Mouse (Mus musculus) MEL (cell line): ENCODE results near the gene Ank2. TPM values are rescaled to one million over a fixed set of nuclear protein-coding genes. Genes with fewer than 3 reads are reported as not detected.

Experiments used
- DNase-seq: peaks from one replicate; pipeline ENCODE4 v3.0.0; 2011; ENCODE audit warnings: low read depth, low spot score
- H3K27ac ChIP-seq: 2 replicates; pipeline ENCODE4 v1.5.1; 2012; ENCODE audit warnings: low read depth, mild to moderate bottlenecking, control low read depth, low read length, moderate library complexity; ENCODE audit not compliant: control insufficient read depth
- H3K27me3 ChIP-seq, 2 experiments: fragments of 150-350 bp in 1 of 2; sonication (generic) in 1 of 2; 2 replicates each; pipeline ENCODE4 v1.6.1; 2012; ENCODE audit warnings: low read length in 2 of 2, mild to moderate bottlenecking in 2 of 2, improper control_type of control experiment in 1 of 2, moderate library complexity in 1 of 2; ENCODE audit not compliant: insufficient read depth in 2 of 2, control insufficient read depth in 1 of 2
- H3K36me3 ChIP-seq, 2 experiments: 2 replicates each; pipeline ENCODE4 v1.6.1; 2012 to 2014; ENCODE audit warnings: low read length in 2 of 2, improper control_type of control experiment in 1 of 2, inconsistent platforms in 1 of 2, mild to moderate bottlenecking in 1 of 2; ENCODE audit not compliant: insufficient read depth in 2 of 2, control insufficient read depth in 1 of 2
- H3K4me1 ChIP-seq, 2 experiments: fragments of 150-350 bp in 1 of 2; sonication (generic) in 1 of 2; 2 replicates each; pipeline ENCODE4 v1.6.1; 2012; ENCODE audit warnings: low read length in 2 of 2, improper control_type of control experiment in 1 of 2, mild to moderate bottlenecking in 1 of 2; ENCODE audit not compliant: insufficient read depth in 2 of 2, control insufficient read depth in 1 of 2
- H3K4me3 ChIP-seq, 2 experiments: fragments of 150-350 bp in 1 of 2; sonication (generic) in 1 of 2; 2 replicates each; pipeline ENCODE4 v1.5.1; 2012; ENCODE audit warnings: low read depth in 2 of 2, low read length in 2 of 2, mild to moderate bottlenecking in 2 of 2, moderate library complexity in 2 of 2, control low read depth in 1 of 2, improper control_type of control experiment in 1 of 2; ENCODE audit not compliant: control insufficient read depth in 1 of 2, insufficient read depth in 1 of 2
- H3K79me2 ChIP-seq: 2 replicates; pipeline ENCODE4 v1.6.1; 2012; ENCODE audit warnings: mild to moderate bottlenecking, low read length, moderate library complexity; ENCODE audit not compliant: control insufficient read depth, poor library complexity, insufficient read depth
- H3K9ac ChIP-seq: 2 replicates; pipeline ENCODE4 v1.6.1; 2012; ENCODE audit warnings: low read depth, mild to moderate bottlenecking, control low read depth, low read length, moderate library complexity; ENCODE audit not compliant: control insufficient read depth, poor library complexity, severe bottlenecking
- H3K9me3 ChIP-seq: fragments of 150-350 bp; sonication (generic); replicated peaks from 2 replicates; pipeline ENCODE4 v1.6.1; 2012; ENCODE audit warnings: mild to moderate bottlenecking, low read length, improper control_type of control experiment, moderate library complexity; ENCODE audit not compliant: insufficient read depth
- CTCF ChIP-seq, 3 experiments: IDR thresholded peaks in 2 of 3; conservative IDR thresholded peaks in 1 of 3; 2 replicates each; pipeline ENCODE4 v1.5.1; 2011 to 2012; ENCODE audit warnings: low read length in 3 of 3, low read depth in 2 of 3, mild to moderate bottlenecking in 2 of 3, improper control_type of control experiment in 1 of 3, inconsistent platforms in 1 of 3, mixed read lengths in 1 of 3, moderate library complexity in 1 of 3; ENCODE audit not compliant: control insufficient read depth in 1 of 3, insufficient read depth in 1 of 3, poor library complexity in 1 of 3, severe bottlenecking in 1 of 3
- E2F4 ChIP-seq: IDR thresholded peaks from 2 replicates; pipeline ENCODE4 v1.6.1; 2011; ENCODE audit warnings: low read depth, low read length, improper control_type of control experiment, borderline replicate concordance
- ELF1 ChIP-seq: IDR thresholded peaks from 2 replicates; pipeline ENCODE4 v1.6.1; 2014; ENCODE audit warnings: low read depth, mild to moderate bottlenecking, inconsistent platforms, low read length, improper control_type of control experiment, moderate library complexity
- EP300 ChIP-seq, 2 experiments: IDR thresholded peaks; 2 replicates each; pipeline ENCODE4 v1.6.1; 2011; ENCODE audit warnings: improper control_type of control experiment in 2 of 2, low read length in 2 of 2, low read depth in 1 of 2, mild to moderate bottlenecking in 1 of 2
- ETS1 ChIP-seq: IDR thresholded peaks from 2 replicates; pipeline ENCODE4 v1.6.1; 2012; ENCODE audit warnings: low read depth, mild to moderate bottlenecking, inconsistent platforms, low read length, improper control_type of control experiment, moderate library complexity
- GATA1 ChIP-seq: IDR thresholded peaks from 2 replicates; pipeline ENCODE4 v1.6.1; 2011; ENCODE audit warnings: low read depth, low read length, improper control_type of control experiment
- HCFC1 ChIP-seq: IDR thresholded peaks from 2 replicates; pipeline ENCODE4 v1.6.1; 2012; ENCODE audit warnings: low read depth, mild to moderate bottlenecking, inconsistent platforms, low read length, improper control_type of control experiment, moderate library complexity
- MXI1 ChIP-seq: IDR thresholded peaks from 2 replicates; pipeline ENCODE4 v1.6.1; 2011; ENCODE audit warnings: mild to moderate bottlenecking, low read depth, low read length, improper control_type of control experiment
- MYB ChIP-seq: IDR thresholded peaks from 2 replicates; pipeline ENCODE4 v1.6.1; 2011; ENCODE audit warnings: mild to moderate bottlenecking, low read depth, low read length, improper control_type of control experiment
- MYC ChIP-seq: IDR thresholded peaks from 2 replicates; pipeline ENCODE4 v1.6.1; 2011; ENCODE audit warnings: low read depth, mild to moderate bottlenecking, low read length, improper control_type of control experiment, moderate library complexity
- NELFE ChIP-seq: IDR thresholded peaks from 2 replicates; pipeline ENCODE4 v1.6.1; 2011; ENCODE audit warnings: low read depth, low read length, improper control_type of control experiment
- RAD21 ChIP-seq: IDR thresholded peaks from 2 replicates; pipeline ENCODE4 v1.6.1; 2011; ENCODE audit warnings: mild to moderate bottlenecking, low read depth, low read length, improper control_type of control experiment
- SMC3 ChIP-seq: IDR thresholded peaks from 2 replicates; pipeline ENCODE4 v1.6.1; 2011; ENCODE audit warnings: low read depth, low read length, improper control_type of control experiment
- USF2 ChIP-seq, 2 experiments: IDR thresholded peaks; 2 replicates each; pipeline ENCODE4 v1.6.1; 2011 to 2012; ENCODE audit warnings: improper control_type of control experiment in 2 of 2, low read length in 2 of 2, borderline replicate concordance in 1 of 2, inconsistent platforms in 1 of 2, low read depth in 1 of 2, mild to moderate bottlenecking in 1 of 2; ENCODE audit not compliant: insufficient read depth in 1 of 2
- ZKSCAN1 ChIP-seq: IDR thresholded peaks from 2 replicates; pipeline ENCODE4 v1.6.1; 2012; ENCODE audit warnings: low read depth, mild to moderate bottlenecking, inconsistent platforms, low read length, improper control_type of control experiment, moderate library complexity
- ZNF384 ChIP-seq: IDR thresholded peaks from 2 replicates; pipeline ENCODE4 v1.6.1; 2012; ENCODE audit warnings: low read depth, mild to moderate bottlenecking, inconsistent platforms, low read length, improper control_type of control experiment
- polyA plus RNA-seq, 2 experiments: library from polyadenylated mRNA; stranded (reverse) in 1 of 2; unstranded in 1 of 2; fragments of >175 nt in 1 of 2; fragments of >200 nt in 1 of 2; gene quantifications; 2 replicates each; pipeline versions ENCODE4 v1.2.1 to v1.2.4; 2012; ENCODE audit warnings: low replicate concordance in 2 of 2, low read depth in 1 of 2; ENCODE audit not compliant: insufficient read length in 2 of 2, insufficient read depth in 1 of 2, missing spikeins in 1 of 2
- total RNA-seq: library from RNA; depleted of rRNA; stranded (reverse); fragments of 300-350 nt; gene quantifications from 2 replicates; pipeline ENCODE4 v1.2.3, GENCODE M21; 2012

The Ank2 gene
- total and polyA plus RNA-seq, 3 experiments, result 2.7 to 4.5 TPM; not detected in 1

DNA sequence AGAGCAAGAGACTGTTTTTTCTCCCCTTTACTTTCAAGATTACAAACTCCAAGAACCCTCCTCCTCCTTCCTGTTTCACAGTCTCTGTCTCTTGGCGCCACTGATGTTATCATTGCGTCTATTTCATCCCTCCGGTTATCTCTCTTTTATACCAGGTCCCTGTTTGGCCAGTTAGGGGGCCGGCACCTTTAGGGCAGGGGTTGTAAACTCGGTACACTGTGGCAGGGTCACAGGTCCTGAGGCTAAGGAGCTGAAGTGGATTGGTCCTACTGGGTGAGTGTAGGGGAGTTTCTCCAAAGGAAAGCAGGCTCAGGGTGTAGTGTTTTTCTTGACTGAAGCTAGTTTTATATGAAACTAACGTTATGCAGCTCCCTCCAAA is 40.7 kb downstream of the Ank2 start:
- Histone ChIP-seq H3K27ac (peak overlapping the region; percentile 64), H3K4me1 (peaks cover 22 to 35% of the 10 kb centered on the region in 2 experiments), H3K4me3 (peak overlapping the region; percentile 39 to 49), H3K9ac (peak overlapping the region; percentile 63), H3K36me3 (peaks cover 0 to 23% of the 10 kb centered on the region in 2 experiments; a peak in 2 of 4 replicates), H3K79me2 (no peaks in the 10 kb centered on the region), H3K9me3 (no peaks in the 10 kb centered on the region), H3K27me3 (no peaks in the 10 kb centered on the region)
- TF ChIP-seq ELF1 (peak; percentile 17; the same call in 1 of the 2 replicates), ZKSCAN1 (peak; percentile 85), RAD21 (no peak), ETS1 (peak; percentile 11), NELFE (no peak), MXI1 (no peak), CTCF (IDR thresholded peaks at IDR 0.05 in 2 of 3, conservative IDR thresholded peaks at IDR 0.05 in 1 of 3; ENCODE audit: control insufficient read depth in 1 of 3, insufficient read depth in 1 of 3, low read depth in 2 of 3, low read length in 3 of 3, poor library complexity in 1 of 3, severe bottlenecking in 1 of 3) (no peak), GATA1 (peak; percentile 76), MYB (no peak), EP300 (IDR thresholded peaks at IDR 0.05; ENCODE audit: low read depth in 1 of 2, low read length in 2 of 2) (peak in 1 of 2 experiments; percentile 16; a peak in 2 of 4 replicates), E2F4 (0 out of 2 replicates have a peak, but pooled peaks have one; percentile 34), HCFC1 (no peak)
- DNase-seq, result peak; percentile 60

DNA sequence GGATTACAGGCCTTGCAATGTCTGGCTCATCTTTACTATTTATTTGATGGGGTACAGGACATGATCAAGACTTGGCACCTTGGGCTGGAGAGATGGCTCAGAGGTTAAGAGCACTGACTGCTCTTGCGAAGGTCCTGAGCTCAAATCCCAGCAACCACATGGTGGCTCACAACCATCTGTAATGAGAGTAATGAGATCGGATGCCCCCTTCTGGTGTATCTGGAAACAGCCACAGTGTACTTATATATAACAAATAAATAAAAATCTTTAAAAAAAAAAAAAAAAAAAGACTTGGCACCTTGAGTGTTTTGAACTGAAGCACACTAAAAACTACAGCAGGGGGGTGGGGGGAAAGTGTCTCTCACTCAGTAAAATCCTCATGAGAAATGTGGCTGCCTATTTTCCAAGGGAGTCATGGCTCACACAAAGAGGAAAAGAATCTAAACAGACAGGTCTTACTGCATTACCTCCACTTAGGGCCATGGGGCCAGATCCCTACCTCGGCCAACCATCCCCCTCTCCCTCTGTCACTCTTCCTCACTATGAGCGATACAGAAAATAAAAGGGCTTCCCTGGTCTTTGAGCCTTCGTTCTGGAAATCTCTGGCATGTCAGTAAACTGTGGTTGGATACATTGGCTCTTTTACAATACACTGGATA is 41.3 kb downstream of the Ank2 start:
- H3K27me3 ChIP-seq, result no peaks in the 10 kb centered on the region
- TF ChIP-seq CTCF (IDR thresholded peaks at IDR 0.05 in 2 of 3, conservative IDR thresholded peaks at IDR 0.05 in 1 of 3; ENCODE audit: control insufficient read depth in 1 of 3, insufficient read depth in 1 of 3, low read depth in 2 of 3, low read length in 3 of 3, poor library complexity in 1 of 3, severe bottlenecking in 1 of 3) (peak in 2 of 3 experiments; percentile 20 to 49; a peak in 3 of 6 replicates), ETS1 (no peak), MYC (no peak), SMC3 (peak; percentile 27; the same call in 1 of the 2 replicates), ZKSCAN1 (no peak), ZNF384 (peak; percentile 80), USF2 (IDR thresholded peaks at IDR 0.05; ENCODE audit: borderline replicate concordance in 1 of 2, insufficient read depth in 1 of 2, low read depth in 1 of 2, low read length in 2 of 2) (no peak)
- peaks cover 0 to 23% of the 10 kb centered on the region in 2 experiments; a peak in 2 of 4 replicates for H3K36me3 ChIP-seq
- peak overlapping the region; percentile 39 to 49 for H3K4me3 ChIP-seq
- no peaks in the 10 kb centered on the region for H3K9me3 ChIP-seq
- H3K9ac ChIP-seq, result peak overlapping the region; percentile 63
- peaks cover 22 to 35% of the 10 kb centered on the region in 2 experiments for H3K4me1 ChIP-seq
- no peaks in the 10 kb centered on the region for H3K79me2 ChIP-seq
- H3K27ac ChIP-seq, result peak overlapping the region; percentile 64
- DNase-seq, result peak; percentile 68
